Mouse (Mus musculus): ENCODE results near the gene H2-T22. TPM values are rescaled to one million over a fixed set of nuclear protein-coding genes. Genes with fewer than 3 reads are reported as not detected.
A peak's percentile ranks its signal among the peaks of the same experiment; 100 is the strongest.
"Not testable (repeated sequence)": the region's sequence is repeated elsewhere in the genome, so short reads cannot be mapped to it uniquely, and the experiment has no call there.

H2-T22 gene
- total RNA-seq, 1 experiment from 2014 or later = 107 TPM

GRCm38 (mm10) chr17:36030703-36031582, 11.6 kb downstream of the H2-T22 start:
- not testable (repeated sequence) for ATAC-seq (ENCODE audit: extremely low read depth, insufficient number of reproducible peaks, low FRiP score, poor library complexity, severe bottlenecking)

GRCm38 (mm10) chr17:36030046-36030702, 12.4 kb downstream of the H2-T22 start:
- ATAC-seq (ENCODE audit: extremely low read depth, insufficient number of reproducible peaks, low FRiP score, poor library complexity, severe bottlenecking) = not testable (repeated sequence)

GRCm38 (mm10) chr17:36028879-36029619, 13.5 kb downstream of the H2-T22 start:
- ATAC-seq (ENCODE audit: extremely low read depth, insufficient number of reproducible peaks, low FRiP score, poor library complexity, severe bottlenecking) = no peak

- ATAC-seq (ENCODE audit: extremely low read depth, insufficient number of reproducible peaks, low FRiP score, poor library complexity, severe bottlenecking) = no peak
These were observed 14.9 kb downstream of the H2-T22 start for GRCm38 (mm10) chr17:36027663-36028062.

- ATAC-seq (ENCODE audit: extremely low read depth, insufficient number of reproducible peaks, low FRiP score, poor library complexity, severe bottlenecking) = no peak
These were observed 16.6 kb downstream of the H2-T22 start for GRCm38 (mm10) chr17:36025901-36026300.

GRCm38 (mm10) chr17:36025197-36025596, 17.4 kb downstream of the H2-T22 start:
- no peak for ATAC-seq (ENCODE audit: extremely low read depth, insufficient number of reproducible peaks, low FRiP score, poor library complexity, severe bottlenecking)

GRCm38 (mm10) chr17:36023710-36024654, 18.6 kb downstream of the H2-T22 start:
- no peak for ATAC-seq (ENCODE audit: extremely low read depth, insufficient number of reproducible peaks, low FRiP score, poor library complexity, severe bottlenecking)

GRCm38 (mm10) chr17:36022922-36023321, 19.6 kb downstream of the H2-T22 start:
- ATAC-seq (ENCODE audit: extremely low read depth, insufficient number of reproducible peaks, low FRiP score, poor library complexity, severe bottlenecking) = no peak

GRCm38 (mm10) chr17:36022098-36022497, 20.4 kb downstream of the H2-T22 start:
- no peak for ATAC-seq (ENCODE audit: extremely low read depth, insufficient number of reproducible peaks, low FRiP score, poor library complexity, severe bottlenecking)

GRCm38 (mm10) chr17:36021309-36021708, 21.2 kb downstream of the H2-T22 start:
- ATAC-seq (ENCODE audit: extremely low read depth, insufficient number of reproducible peaks, low FRiP score, poor library complexity, severe bottlenecking) = no peak

GRCm38 (mm10) chr17:36020191-36021073, 22.1 kb downstream of the H2-T22 start, which contains the start of gene H2-T24:
TSS of gene H2-T24 (minus strand) at chr17:36020560.
- ATAC-seq (ENCODE audit: extremely low read depth, insufficient number of reproducible peaks, low FRiP score, poor library complexity, severe bottlenecking) = peak; percentile 95

- ATAC-seq (ENCODE audit: extremely low read depth, insufficient number of reproducible peaks, low FRiP score, poor library complexity, severe bottlenecking) = no peak
These were observed 23.0 kb downstream of the H2-T22 start for GRCm38 (mm10) chr17:36019519-36019918.

- no peak for ATAC-seq (ENCODE audit: extremely low read depth, insufficient number of reproducible peaks, low FRiP score, poor library complexity, severe bottlenecking)
These were observed 23.6 kb downstream of the H2-T22 start for GRCm38 (mm10) chr17:36018979-36019378.

- ATAC-seq (ENCODE audit: extremely low read depth, insufficient number of reproducible peaks, low FRiP score, poor library complexity, severe bottlenecking) = no peak
These were observed 25.5 kb downstream of the H2-T22 start for GRCm38 (mm10) chr17:36017046-36017445.

GRCm38 (mm10) chr17:36014977-36015376, 27.6 kb downstream of the H2-T22 start:
- no peak for ATAC-seq (ENCODE audit: extremely low read depth, insufficient number of reproducible peaks, low FRiP score, poor library complexity, severe bottlenecking)

GRCm38 (mm10) chr17:36004409-36004808, 38.1 kb downstream of the H2-T22 start:
- not testable (repeated sequence) for ATAC-seq (ENCODE audit: extremely low read depth, insufficient number of reproducible peaks, low FRiP score, poor library complexity, severe bottlenecking)

- no peak for ATAC-seq (ENCODE audit: extremely low read depth, insufficient number of reproducible peaks, low FRiP score, poor library complexity, severe bottlenecking)
These were observed 39.2 kb downstream of the H2-T22 start for GRCm38 (mm10) chr17:36003331-36003730.

Data from neutrophil, adult 5-6 weeks (primary cell).